Mouse (Mus musculus): Measurements from ENCODE around the gene Gm10401. TPM values are rescaled to one million over a fixed set of nuclear protein-coding genes. Genes with fewer than 3 reads are reported as not detected.

The Gm10401 gene
- total and polyA plus RNA-seq, 3 experiments: 1.7 to 10.9 TPM; not detected in 1

DNA sequence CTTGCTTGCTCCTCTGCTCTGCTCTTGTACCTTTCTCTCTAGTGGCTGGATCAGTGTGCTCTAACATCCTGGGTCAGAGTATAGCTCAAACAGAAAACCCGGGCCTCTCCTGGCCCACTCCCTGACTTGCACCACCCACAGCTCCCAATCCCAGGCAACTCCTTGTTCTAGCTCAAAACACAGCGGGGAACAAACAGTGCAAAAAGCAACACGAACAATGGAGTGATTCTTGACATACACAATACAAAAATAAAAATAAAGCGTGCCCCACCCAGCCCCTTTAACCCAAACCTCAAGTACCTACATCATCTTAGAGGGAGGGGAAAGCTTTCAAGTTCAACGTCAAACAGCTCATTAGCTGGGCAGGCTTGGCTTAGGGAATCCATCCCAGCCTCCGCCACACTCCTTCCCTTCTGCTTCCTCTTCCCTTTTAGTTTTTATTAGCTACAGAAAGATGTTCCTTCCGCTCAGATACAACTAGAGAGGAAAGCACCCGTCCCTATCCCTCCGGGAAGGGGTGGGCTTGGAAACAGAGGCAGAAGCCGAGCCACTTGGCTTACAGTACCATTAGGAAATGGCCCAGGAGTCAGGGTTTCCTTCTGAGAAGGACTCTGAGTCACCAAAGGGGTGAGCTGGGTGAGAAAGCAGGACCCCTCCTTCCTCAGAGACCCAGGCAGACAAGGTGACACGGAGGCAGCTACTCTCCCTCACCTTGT, 47.3 kb upstream of the Gm10401 start:
- in situ Hi-C loops (cut with MboI; ENCODE audit: low pct_ligation_motif_present, low pct_unique_long_range_greater_than_20kb, low sequenced_read_pairs) (no loop called here), dilution Hi-C loops (cut with MboI; ENCODE audit: extremely low pct_ligation_motif_present, extremely low pct_unique_long_range_greater_than_20kb, low sequenced_read_pairs) (no loop called here)
- H3K36me3 ChIP-seq (replicated peaks in 1 of 2; ENCODE audit: control insufficient read depth in 1 of 2, insufficient read depth in 1 of 2, low read length in 1 of 2): peaks cover 51 to 82% of the 10 kb centered on the region in 2 experiments
- H3K4me3 ChIP-seq (replicated peaks in 1 of 3; ENCODE audit: low read depth in 2 of 3, low read length in 2 of 3, poor library complexity in 1 of 3): no peak overlapping the region
- no peaks in the 10 kb centered on the region for H3K27me3 ChIP-seq (replicated peaks)
- no peak for DNase-seq (ENCODE audit: extremely low read depth)
- H3K9me3 ChIP-seq (replicated peaks; ENCODE audit: low read length): peaks cover 11% of the 10 kb centered on the region
- H3K79me2 ChIP-seq (replicated peaks; ENCODE audit: control insufficient read depth, extremely low read depth, insufficient read depth, poor library complexity, severe bottlenecking): no peaks in the 10 kb centered on the region
- no peak overlapping the region for H3K4me2 ChIP-seq (ENCODE audit: insufficient read depth, low read depth, poor library complexity, severe bottlenecking)
- TF ChIP-seq JUN (IDR thresholded peaks at IDR 0.05; ENCODE audit: insufficient read depth, low read depth, low read length) (no peak), RAD21 (IDR thresholded peaks at IDR 0.05; ENCODE audit: low read depth, low read length) (no peak), GABPA (IDR thresholded peaks at IDR 0.05; ENCODE audit: insufficient replicate concordance, low read depth, low read length) (no peak), UBTF (IDR thresholded peaks at IDR 0.05; ENCODE audit: low read depth, low read length) (no peak), TCF12 (IDR thresholded peaks at IDR 0.05; ENCODE audit: low read depth, low read length) (no peak), USF2 (conservative IDR thresholded peaks at IDR 0.05; ENCODE audit: low read depth, low read length) (no peak)
- no peaks in the 10 kb centered on the region for H3K4me1 ChIP-seq (ENCODE audit: control insufficient read depth in 1 of 2, insufficient read depth in 2 of 2)
- H3K27ac ChIP-seq (ENCODE audit: insufficient read depth, low read depth): no peak overlapping the region
- no peak overlapping the region for H3K9ac ChIP-seq (ENCODE audit: insufficient read depth, low read depth)

DNA sequence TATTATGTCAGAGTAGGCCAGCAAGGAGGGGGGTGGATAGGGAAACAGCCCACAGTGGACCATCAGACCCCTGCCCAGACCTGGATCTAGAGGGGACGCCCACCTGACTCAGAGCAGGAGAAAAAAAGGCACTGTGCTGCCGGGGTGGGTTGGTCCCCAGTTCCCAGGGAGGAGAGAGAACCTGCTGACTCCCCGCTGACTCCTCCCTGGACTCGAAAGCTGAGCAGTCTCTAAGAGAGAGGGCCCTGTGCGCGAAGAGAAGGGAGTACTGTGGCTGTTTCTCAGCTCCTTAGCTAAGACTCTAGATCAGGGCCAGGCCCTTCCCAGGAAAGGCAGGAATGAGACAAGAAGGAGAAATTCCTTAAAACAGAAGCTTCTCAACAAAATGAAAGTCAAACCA, 46.4 kb upstream of the Gm10401 start:
- Histone ChIP-seq H3K36me3 (replicated peaks in 1 of 2; ENCODE audit: control insufficient read depth in 1 of 2, insufficient read depth in 1 of 2, low read length in 1 of 2) (peaks cover 42 to 72% of the 10 kb centered on the region in 2 experiments), H3K4me3 (replicated peaks in 1 of 3; ENCODE audit: low read depth in 2 of 3, low read length in 2 of 3, poor library complexity in 1 of 3) (no peak overlapping the region), H3K27me3 (replicated peaks) (no peaks in the 10 kb centered on the region), H3K4me2 (ENCODE audit: insufficient read depth, low read depth, poor library complexity, severe bottlenecking) (no peak overlapping the region), H3K79me2 (replicated peaks; ENCODE audit: control insufficient read depth, extremely low read depth, insufficient read depth, poor library complexity, severe bottlenecking) (no peaks in the 10 kb centered on the region), H3K27ac (ENCODE audit: insufficient read depth, low read depth) (no peak overlapping the region), H3K9ac (ENCODE audit: insufficient read depth, low read depth) (no peak overlapping the region), H3K4me1 (ENCODE audit: control insufficient read depth in 1 of 2, insufficient read depth in 2 of 2) (no peaks in the 10 kb centered on the region), H3K9me3 (replicated peaks; ENCODE audit: low read length) (peaks cover 3% of the 10 kb centered on the region)
- dilution Hi-C loops (cut with MboI; ENCODE audit: extremely low pct_ligation_motif_present, extremely low pct_unique_long_range_greater_than_20kb, low sequenced_read_pairs): no loop called here
- no peak for DNase-seq (ENCODE audit: extremely low read depth)
- no peak for TF ChIP-seq USF2 (conservative IDR thresholded peaks at IDR 0.05; ENCODE audit: low read depth, low read length)
- no peak for TF ChIP-seq GABPA (IDR thresholded peaks at IDR 0.05; ENCODE audit: insufficient replicate concordance, low read depth, low read length)
- no peak for TF ChIP-seq BHLHE40 (IDR thresholded peaks at IDR 0.05; ENCODE audit: low read depth, low read length)
- TF ChIP-seq SMC3 (IDR thresholded peaks at IDR 0.05; ENCODE audit: low read depth, low read length): no peak
- TF ChIP-seq POLR2AphosphoS2 (IDR thresholded peaks at IDR 0.05; ENCODE audit: low read depth, low read length): no peak
- TF ChIP-seq ZC3H11A (IDR thresholded peaks at IDR 0.05; ENCODE audit: low read depth, low read length): no peak
- no peak for TF ChIP-seq JUN (IDR thresholded peaks at IDR 0.05; ENCODE audit: insufficient read depth, low read depth, low read length)
- TF ChIP-seq ELF1 (IDR thresholded peaks at IDR 0.05; ENCODE audit: low read depth, low read length): no peak
- TF ChIP-seq MYC (IDR thresholded peaks at IDR 0.05; ENCODE audit: low read depth, low read length): no peak
- no peak for TF ChIP-seq MAZ (IDR thresholded peaks at IDR 0.05; ENCODE audit: low read depth, low read length)
- no peak for TF ChIP-seq MAX (IDR thresholded peaks at IDR 0.05; ENCODE audit: low read length)
- no peak for TF ChIP-seq E2F4 (IDR thresholded peaks at IDR 0.05; ENCODE audit: insufficient replicate concordance, low read depth, low read length)
- TF ChIP-seq MAFK (IDR thresholded peaks at IDR 0.05; ENCODE audit: insufficient replicate concordance, low read length): no peak
- TF ChIP-seq RCOR1 (conservative IDR thresholded peaks at IDR 0.05; ENCODE audit: low read depth, low read length): no peak
- no peak for TF ChIP-seq NELFE (IDR thresholded peaks at IDR 0.05; ENCODE audit: low read depth, low read length)
- TF ChIP-seq SIN3A (IDR thresholded peaks at IDR 0.05; ENCODE audit: low read length): no peak
- no peak for TF ChIP-seq ETS1 (conservative IDR thresholded peaks at IDR 0.05; ENCODE audit: low read depth, low read length)
- no peak for TF ChIP-seq EP300 (IDR thresholded peaks at IDR 0.05; ENCODE audit: low read length)
- TF ChIP-seq ZMIZ1 (IDR thresholded peaks at IDR 0.05; ENCODE audit: low read depth, low read length): no peak
- in situ Hi-C loops (cut with MboI; ENCODE audit: low pct_ligation_motif_present, low pct_unique_long_range_greater_than_20kb, low sequenced_read_pairs): no loop called here
